Mouse (Mus musculus) intestine, postnatal 0 days (tissue): Measurements from ENCODE around the gene Spcs2. TPM values are rescaled to one million over a fixed set of nuclear protein-coding genes. Genes with fewer than 3 reads are reported as not detected.

Experiments used
- ATAC-seq: fragments of 200-750 bp; cut with Nextera tagmentation; 2 replicates; pipeline ENCODE4 v1.8.0; 2017; ENCODE audit warnings: mild to moderate bottlenecking, moderate TSS enrichment, moderate library complexity
- H3K27ac ChIP-seq: fragments of 300-500 bp; sonication (generic); 2 replicates; pipeline ENCODE4 v1.5.1; 2014; ENCODE audit warnings: mild to moderate bottlenecking, low read depth, low read length, moderate library complexity
- H3K27me3 ChIP-seq: fragments of 300-500 bp; sonication (generic); replicated peaks from 2 replicates; pipeline ENCODE4 v1.6.1; 2014; ENCODE audit warnings: low read length, mixed read lengths; ENCODE audit not compliant: control insufficient read depth, insufficient read depth
- H3K36me3 ChIP-seq: fragments of 300-500 bp; sonication (generic); 2 replicates; pipeline ENCODE4 v1.6.1; 2014; ENCODE audit warnings: mild to moderate bottlenecking, moderate library complexity; ENCODE audit not compliant: control insufficient read depth, insufficient read depth
- H3K4me1 ChIP-seq: fragments of 300-500 bp; sonication (generic); replicated peaks from 2 replicates; pipeline ENCODE4 v1.6.1; 2014; ENCODE audit warnings: antibody characterized with exemption, low read length, mixed read lengths; ENCODE audit not compliant: control insufficient read depth, insufficient read depth
- H3K4me2 ChIP-seq: fragments of 300-500 bp; sonication (generic); replicated peaks from 2 replicates; pipeline ENCODE4 v1.6.1; 2014; ENCODE audit warnings: low read depth, mild to moderate bottlenecking, moderate library complexity
- H3K4me3 ChIP-seq: fragments of 300-500 bp; sonication (generic); 2 replicates; pipeline ENCODE4 v1.5.1; 2014; ENCODE audit warnings: low read depth, low read length
- H3K9ac ChIP-seq: fragments of 300-500 bp; sonication (generic); 2 replicates; pipeline ENCODE4 v1.6.1; 2014; ENCODE audit warnings: mild to moderate bottlenecking, low read depth, low read length
- H3K9me3 ChIP-seq: fragments of 300-500 bp; sonication (generic); 2 replicates; pipeline ENCODE4 v1.6.1; 2016; ENCODE audit warnings: mixed run types; ENCODE audit not compliant: control insufficient read depth
- CTCF ChIP-seq: sonication (generic); IDR thresholded peaks from 2 replicates; pipeline ENCODE4 v1.5.1; 2016; ENCODE audit warnings: low read depth, mild to moderate bottlenecking, control low read depth, antibody characterized with exemption, moderate library complexity
- WGBS: fragments of 180-500 bp; shearing (Covaris S2); extraction: QIAGEN DNeasy Blood & Tissue Kit; methylation state at CpG from one replicate; pipeline ENCODE4 v1.1.7; 2014; 5-methylcytosine and 5-hydroxymethylcytosine counted together
- polyA plus RNA-seq: library from polyadenylated mRNA; unstranded; fragments of >200 nt; fragmentation: Nextera tagmentation; extraction: Ambion mirVana; gene quantifications from 2 replicates; pipeline ENCODE4 v1.2.1, GENCODE M21; 2015

Gene Spcs2
- polyA plus RNA-seq, 1 experiment from 2014 or later = 238 TPM

DNA sequence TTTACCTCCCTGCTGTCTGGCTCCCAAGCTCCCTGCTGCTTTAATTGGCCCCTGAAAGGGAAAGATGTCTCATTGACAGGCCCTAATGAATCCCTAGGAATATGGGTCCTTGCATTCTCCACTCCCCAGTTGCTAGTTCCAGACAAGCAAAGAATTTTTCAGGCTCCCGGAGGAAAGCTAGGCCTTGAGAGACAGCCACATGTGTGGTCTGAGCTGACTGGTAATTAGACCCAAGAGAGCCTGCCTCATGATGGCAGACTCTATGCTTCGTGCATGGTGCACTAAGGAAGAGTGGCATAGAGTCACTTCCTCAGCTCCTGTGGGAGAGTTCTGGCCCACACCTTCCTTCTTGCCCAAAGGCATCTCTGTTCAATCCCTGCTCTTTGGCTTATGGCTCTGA lies 75.3 kb downstream of the Spcs2 start:
- no peak overlapping the region for H3K4me3 ChIP-seq
- no peak for TF ChIP-seq CTCF
- no peaks in the 10 kb centered on the region for H3K27me3 ChIP-seq
- no peak overlapping the region for H3K4me2 ChIP-seq
- H3K9ac ChIP-seq = no peak overlapping the region
- no peak for ATAC-seq
- H3K9me3 ChIP-seq = no peaks in the 10 kb centered on the region
- WGBS = 55% methylated on average over 2 of the region's 2 CpGs
- H3K4me1 ChIP-seq = no peaks in the 10 kb centered on the region
- no peak overlapping the region for H3K27ac ChIP-seq
- H3K36me3 ChIP-seq = no peaks in the 10 kb centered on the region

Other genes starting within 250 kb of the Spcs2 start
- 1.4 and 1.9 TPM in 2 replicates for gene Tpbgl, start 236.4 kb downstream of the Spcs2 start, polyA plus RNA-seq
- gene Slco2b1, start 152.1 kb downstream of the Spcs2 start, polyA plus RNA-seq = 2.2 and 3.2 TPM in 2 replicates
- gene Olfr520, start 133.2 kb downstream of the Spcs2 start, polyA plus RNA-seq = not detected in 2 replicates
- not detected in 2 replicates for gene Olfr521, start 100.0 kb downstream of the Spcs2 start, polyA plus RNA-seq
- gene Neu3, start 35.0 kb downstream of the Spcs2 start, polyA plus RNA-seq = 2.5 TPM in 2 replicates
- 0.17 TPM in 1 of 2 replicates, not detected in the other for gene Xrra1, start 4.3 kb downstream of the Spcs2 start, polyA plus RNA-seq
- gene Rnf169, start 117.0 kb upstream of the Spcs2 start, polyA plus RNA-seq = 1.9 and 2.1 TPM in 2 replicates
- 1.0 and 1.2 TPM in 2 replicates for gene Chrdl2, start 142.7 kb upstream of the Spcs2 start, polyA plus RNA-seq